Mouse (Mus musculus) G1E (cell line): Measurements from ENCODE around the gene Blcap.

Experiments
- CTCF ChIP-seq: IDR thresholded peaks from 2 replicates; pipeline ENCODE4 v1.5.1; 2012; ENCODE audit warnings: low read depth, low read length, inconsistent platforms, mixed read lengths
- POLR2AphosphoS5 ChIP-seq: IDR thresholded peaks from 2 replicates; pipeline ENCODE4 v1.6.1; 2012; ENCODE audit warnings: low read depth, low read length, inconsistent platforms; ENCODE audit not compliant: insufficient replicate concordance

DNA sequence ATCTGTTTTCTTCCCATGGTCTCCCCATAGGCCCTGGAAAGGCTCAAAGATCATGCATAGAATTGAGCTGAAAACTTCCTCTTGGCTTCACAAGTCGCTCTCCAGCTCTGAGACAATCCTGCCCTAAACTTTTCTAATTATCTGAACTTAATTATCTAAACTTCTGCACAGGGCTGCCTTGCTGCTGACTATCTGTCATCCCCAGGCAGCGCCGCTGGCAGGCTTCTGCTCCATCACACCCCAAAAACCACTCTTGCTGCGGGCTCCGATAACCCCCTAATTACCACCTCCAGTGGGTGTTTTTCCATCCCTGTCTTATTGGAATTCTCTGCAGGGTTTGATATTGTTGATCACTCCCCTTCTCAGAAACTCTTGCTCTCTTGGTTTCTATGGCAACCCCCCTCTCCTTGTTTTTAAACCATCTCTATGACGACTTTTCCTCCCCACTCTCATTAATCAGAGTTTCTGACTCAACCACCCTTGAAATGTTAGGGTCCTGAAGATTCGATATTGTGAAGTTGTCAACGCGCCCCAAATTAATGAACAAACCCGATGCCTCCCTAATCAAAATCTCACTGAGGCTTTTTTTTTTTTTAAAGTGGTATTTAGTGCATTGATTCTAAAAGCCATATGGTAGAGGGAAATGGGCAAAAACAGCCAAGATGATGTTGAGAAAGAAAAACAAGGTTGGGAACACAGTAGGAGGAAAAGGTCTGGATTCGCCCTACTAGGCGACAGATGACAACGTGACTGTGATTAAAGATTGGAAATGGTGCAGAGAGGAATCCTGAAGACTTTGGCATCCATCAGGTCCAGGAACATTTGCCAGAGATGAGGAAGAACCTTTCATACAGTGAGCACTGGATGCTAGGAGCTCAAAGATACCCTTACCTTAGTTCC lies 40.8 kb downstream of the Blcap start:
- TF ChIP-seq CTCF (no peak), POLR2AphosphoS5 (no peak)
